ENCODE assay signal across 23 mouse cellular contexts in genomic region chr14:27280201-27280890, GRCm38 (mm10).
DNase-seq lines count a peak whose midpoint lies in the region; ATAC-seq lines count a peak whose summit lies in the region.
"Had no signal": no experiment of that assay in that cellular context is flagged by ENCODE, and none has a peak within 500 bp of the region (broad histone marks: within the 10 kb centered on the region; RNA-seq: fewer than 3 reads in every experiment).

No protein-coding gene starts in this region.

- no peak for DNase-seq in kidney, adult 11 months
- DNase-seq in cerebellum, adult 18-20 months = peak; percentile 51 to 53
- peak; percentile 23 to 47 for DNase-seq in cerebellum, postnatal 36 days
- DNase-seq in B cell, adult 2 months = no peak
- DNase-seq in hindbrain, embryonic 11.5 days (ENCODE audit: low spot score) = no peak
- DNase-seq: adrenal gland, postnatal 25 days; embryo, embryonic 11 days; forebrain, postnatal 0 days; kidney, adult 8-10 months; layer of hippocampus, adult 9-11 months; lung, adult 18-20 months; lung, postnatal 14 days; right cerebral cortex, postnatal 14 days; thymus, adult 2 months had no signal

- 0 out of 2 replicates have a peak, but pooled peaks have one; percentile 29 for ATAC-seq in kidney, embryonic 15.5 days (replicated peaks; ENCODE audit: low FRiP score)
- ATAC-seq in hindbrain, embryonic 11.5 days (ENCODE audit: low FRiP score) = no peak
- ATAC-seq in forebrain, embryonic 16.5 days = no peak
- ATAC-seq: forebrain, postnatal 0 days; midbrain, embryonic 15.5 days had no signal

- H3K27me3 ChIP-seq in kidney, embryonic 15.5 days = no peaks in the 10 kb centered on the region
- no peaks in the 10 kb centered on the region for H3K27me3 ChIP-seq in hindbrain, embryonic 11.5 days (ENCODE audit: control insufficient read depth, insufficient read depth, low read length)
- H3K27me3 ChIP-seq in forebrain, embryonic 16.5 days (replicated peaks; ENCODE audit: control insufficient read depth, insufficient read depth, low read length) = no peaks in the 10 kb centered on the region
- H3K27me3 ChIP-seq: midbrain, embryonic 15.5 days; neural tube, embryonic 15.5 days; stomach, embryonic 15.5 days had no signal

- H3K9ac ChIP-seq in kidney, embryonic 15.5 days = no peak overlapping the region
- H3K9ac ChIP-seq in hindbrain, embryonic 11.5 days (ENCODE audit: low read depth, low read length) = no peak overlapping the region
- no peak overlapping the region for H3K9ac ChIP-seq in forebrain, embryonic 16.5 days (replicated peaks; ENCODE audit: low read depth, low read length)
- H3K9ac ChIP-seq: forebrain, postnatal 0 days; midbrain, embryonic 15.5 days; neural tube, embryonic 15.5 days; stomach, embryonic 15.5 days had no signal

- no peak overlapping the region for H3K4me3 ChIP-seq in kidney, embryonic 15.5 days (replicated peaks)
- H3K4me3 ChIP-seq in hindbrain, embryonic 11.5 days (ENCODE audit: low read depth, low read length) = no peak overlapping the region
- H3K4me3 ChIP-seq in forebrain, embryonic 16.5 days (replicated peaks; ENCODE audit: low read length) = no peak overlapping the region
- H3K4me3 ChIP-seq: heart, embryonic 10.5 days; hindbrain, embryonic 10.5 days; limb, embryonic 10.5 days; midbrain, embryonic 15.5 days; neural tube, embryonic 15.5 days; stomach, embryonic 15.5 days had no signal

- H3K4me2 ChIP-seq in kidney, embryonic 15.5 days = no peak overlapping the region
- no peak overlapping the region for H3K4me2 ChIP-seq in hindbrain, embryonic 11.5 days (replicated peaks; ENCODE audit: low read depth, low read length)
- H3K4me2 ChIP-seq in forebrain, embryonic 16.5 days (ENCODE audit: low read length) = no peak overlapping the region
- H3K4me2 ChIP-seq: midbrain, embryonic 15.5 days; neural tube, embryonic 15.5 days; stomach, embryonic 15.5 days had no signal

- no peaks in the 10 kb centered on the region for H3K9me3 ChIP-seq in kidney, embryonic 15.5 days (replicated peaks)
- no peaks in the 10 kb centered on the region for H3K9me3 ChIP-seq in hindbrain, embryonic 11.5 days (ENCODE audit: control insufficient read depth, low read length)
- no peaks in the 10 kb centered on the region for H3K9me3 ChIP-seq in forebrain, embryonic 16.5 days (ENCODE audit: control insufficient read depth, low read length)
- H3K9me3 ChIP-seq: G1E; heart, embryonic 10.5 days; hindbrain, embryonic 10.5 days; limb, embryonic 10.5 days; midbrain, embryonic 15.5 days; neural tube, embryonic 15.5 days; stomach, embryonic 15.5 days had no signal

- no peaks in the 10 kb centered on the region for H3K36me3 ChIP-seq in kidney, embryonic 15.5 days
- no peaks in the 10 kb centered on the region for H3K36me3 ChIP-seq in hindbrain, embryonic 11.5 days (ENCODE audit: control insufficient read depth, insufficient read depth, low read length)
- H3K36me3 ChIP-seq in forebrain, embryonic 16.5 days (ENCODE audit: control insufficient read depth, insufficient read depth) = no peaks in the 10 kb centered on the region
- H3K36me3 ChIP-seq: G1E; heart, embryonic 10.5 days; hindbrain, embryonic 10.5 days; limb, embryonic 10.5 days; midbrain, embryonic 15.5 days; neural tube, embryonic 15.5 days; stomach, embryonic 15.5 days had no signal

- peaks cover 6% of the 10 kb centered on the region; the same call in 1 of the 2 replicates for H3K4me1 ChIP-seq in kidney, embryonic 15.5 days
- no peaks in the 10 kb centered on the region for H3K4me1 ChIP-seq in hindbrain, embryonic 11.5 days (replicated peaks; ENCODE audit: control insufficient read depth, insufficient read depth, low read length)
- no peaks in the 10 kb centered on the region for H3K4me1 ChIP-seq in forebrain, embryonic 16.5 days (replicated peaks; ENCODE audit: control insufficient read depth, insufficient read depth, low read length)
- H3K4me1 ChIP-seq: stomach, embryonic 15.5 days had no signal

- 81% methylated on average over 8 of the region's 8 CpGs for WGBS in kidney, embryonic 15.5 days
- WGBS in hindbrain, embryonic 11.5 days = 90% methylated on average over 8 of the region's 8 CpGs
- WGBS in forebrain, embryonic 16.5 days = 91% methylated on average over 8 of the region's 8 CpGs

- H3K27ac ChIP-seq in kidney, embryonic 15.5 days = no peak overlapping the region
- no peak overlapping the region for H3K27ac ChIP-seq in hindbrain, embryonic 11.5 days (ENCODE audit: low read depth, low read length)
- no peak overlapping the region for H3K27ac ChIP-seq in forebrain, embryonic 16.5 days (ENCODE audit: low read length)
- H3K27ac ChIP-seq: heart, embryonic 10.5 days; hindbrain, embryonic 10.5 days; limb, embryonic 10.5 days; midbrain, embryonic 15.5 days; neural tube, embryonic 15.5 days; stomach, embryonic 15.5 days had no signal

Comparison
In these comparisons a context has a peak if more than half of its experiments do, and no peak if none do; other contexts are left out.
1. DNase-seq: peak in cerebellum, adult 18-20 months (2 of 2) and cerebellum, postnatal 36 days (2 of 2); none in kidney, adult 11 months (single experiment), B cell, adult 2 months (0 of 2) and hindbrain, embryonic 11.5 days (single experiment).